ENCODE assay signal across 23 mouse cellular contexts in the genomic region with DNA sequence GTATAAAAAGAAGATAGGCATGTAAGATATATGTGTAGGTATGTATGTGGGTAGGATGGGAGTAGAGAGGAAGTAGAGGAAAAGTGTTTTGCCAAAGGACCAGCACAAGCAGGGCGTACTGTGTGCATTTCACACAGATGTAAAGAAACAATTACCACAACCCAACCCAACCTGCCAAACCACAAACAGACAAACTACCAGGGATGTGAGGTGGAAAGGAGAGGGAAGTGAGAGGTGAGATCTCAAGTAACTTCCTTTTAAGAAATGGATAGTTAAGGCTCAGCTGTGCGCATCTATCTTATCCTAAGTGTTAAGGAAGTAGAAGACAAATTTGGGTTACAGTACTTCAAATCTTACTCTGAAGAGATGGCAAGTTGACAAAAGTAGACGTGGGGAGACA.
DNase-seq lines count a peak whose midpoint lies in the region; ATAC-seq and TF ChIP-seq lines count a peak whose summit lies in the region.
"Had no signal": no experiment of that assay in that cellular context is flagged by ENCODE, and none has a peak within 500 bp of the region (broad histone marks: within the 10 kb centered on the region; RNA-seq: fewer than 3 reads in every experiment).

No protein-coding gene starts in this region.

- no peak overlapping the region for H3K4me2 ChIP-seq in forebrain, embryonic 16.5 days (ENCODE audit: low read length)
- H3K4me2 ChIP-seq in stomach, embryonic 15.5 days = no peak overlapping the region
- H3K4me2 ChIP-seq: forebrain, embryonic 12.5 days; heart, embryonic 15.5 days; liver, embryonic 12.5 days; midbrain, embryonic 12.5 days; neural tube, embryonic 13.5 days had no signal

- H3K4me1 ChIP-seq in forebrain, embryonic 10.5 days = 0 out of 2 replicates have a peak, but pooled peaks cover 3% of the 10 kb centered on the region
- H3K4me1 ChIP-seq in forebrain, embryonic 16.5 days (replicated peaks; ENCODE audit: control insufficient read depth, insufficient read depth, low read length) = no peaks in the 10 kb centered on the region
- peaks cover 3% of the 10 kb centered on the region for H3K4me1 ChIP-seq in spleen, adult 2 months (ENCODE audit: control insufficient read depth, insufficient read depth, insufficient read length)
- no peaks in the 10 kb centered on the region for H3K4me1 ChIP-seq in stomach, embryonic 15.5 days
- H3K4me1 ChIP-seq: forebrain, embryonic 12.5 days; heart, embryonic 15.5 days; liver, embryonic 12.5 days; midbrain, embryonic 12.5 days had no signal

- no peaks in the 10 kb centered on the region for H3K36me3 ChIP-seq in forebrain, embryonic 10.5 days (replicated peaks)
- no peaks in the 10 kb centered on the region for H3K36me3 ChIP-seq in forebrain, embryonic 16.5 days (ENCODE audit: control insufficient read depth, insufficient read depth)
- no peaks in the 10 kb centered on the region for H3K36me3 ChIP-seq in spleen, adult 2 months (ENCODE audit: control insufficient read depth, insufficient read depth, low read length)
- H3K36me3 ChIP-seq in stomach, embryonic 15.5 days = no peaks in the 10 kb centered on the region
- H3K36me3 ChIP-seq: forebrain, embryonic 12.5 days; G1E; heart, embryonic 15.5 days; liver, embryonic 12.5 days; midbrain, embryonic 12.5 days; neural tube, embryonic 13.5 days had no signal

- no peaks in the 10 kb centered on the region for H3K9me3 ChIP-seq in forebrain, embryonic 10.5 days
- no peaks in the 10 kb centered on the region for H3K9me3 ChIP-seq in forebrain, embryonic 16.5 days (ENCODE audit: control insufficient read depth, low read length)
- H3K9me3 ChIP-seq in stomach, embryonic 15.5 days = no peaks in the 10 kb centered on the region
- H3K9me3 ChIP-seq: forebrain, embryonic 12.5 days; heart, embryonic 15.5 days; liver, embryonic 12.5 days; midbrain, embryonic 12.5 days; neural tube, embryonic 13.5 days had no signal

- peak overlapping the region; percentile 20; the same call in 1 of the 2 replicates for H3K27ac ChIP-seq in forebrain, embryonic 10.5 days
- H3K27ac ChIP-seq in forebrain, embryonic 16.5 days (ENCODE audit: low read length) = no peak overlapping the region
- H3K27ac ChIP-seq in spleen, adult 2 months (ENCODE audit: insufficient read depth, low read length) = peak overlapping the region; percentile 29; the same call in 1 of the 2 replicates
- peak overlapping the region; percentile 51; the same call in 1 of the 2 replicates for H3K27ac ChIP-seq in stomach, embryonic 15.5 days
- H3K27ac ChIP-seq: forebrain, embryonic 12.5 days; heart, adult 2 months; heart, embryonic 15.5 days; left cerebral cortex, adult 2 months; liver, embryonic 12.5 days; midbrain, embryonic 12.5 days had no signal

- no peak for DNase-seq in forebrain, embryonic 10.5 days (ENCODE audit: extremely low spot score, low spot score)
- no peak for DNase-seq in spleen, adult 2 months (ENCODE audit: low read depth in 1 of 2, low spot score in 2 of 2)
- no peak for DNase-seq in spleen, adult 18-20 months
- no peak for DNase-seq in cerebellum, postnatal 36 days
- DNase-seq in T-cell, adult 2 months (ENCODE audit: low spot score) = no peak
- DNase-seq: cerebellum, adult 9-11 months; heart, adult 2 months; kidney, postnatal 36 days; left cerebral cortex, postnatal 4 days; lung, adult 2 months; lung, postnatal 36 days; right cerebral cortex, postnatal 25 days had no signal

- no peak overlapping the region for H3K9ac ChIP-seq in forebrain, embryonic 16.5 days (replicated peaks; ENCODE audit: low read depth, low read length)
- no peak overlapping the region for H3K9ac ChIP-seq in stomach, embryonic 15.5 days
- H3K9ac ChIP-seq: forebrain, embryonic 12.5 days; heart, embryonic 15.5 days; liver, embryonic 12.5 days; midbrain, embryonic 12.5 days; neural tube, embryonic 13.5 days had no signal

- TF ChIP-seq POLR2A in spleen, adult 2 months (IDR thresholded peaks at IDR 0.05; ENCODE audit: low read depth, low read length) = no peak

- H3K27me3 ChIP-seq in forebrain, embryonic 10.5 days (ENCODE audit: poor library complexity, severe bottlenecking) = no peaks in the 10 kb centered on the region
- H3K27me3 ChIP-seq in forebrain, embryonic 16.5 days (replicated peaks; ENCODE audit: control insufficient read depth, insufficient read depth, low read length) = no peaks in the 10 kb centered on the region
- no peaks in the 10 kb centered on the region for H3K27me3 ChIP-seq in spleen, adult 2 months (ENCODE audit: control insufficient read depth, insufficient read depth, low read length)
- no peaks in the 10 kb centered on the region for H3K27me3 ChIP-seq in stomach, embryonic 15.5 days (replicated peaks)
- H3K27me3 ChIP-seq: forebrain, embryonic 12.5 days; heart, embryonic 15.5 days; liver, embryonic 12.5 days; midbrain, embryonic 12.5 days; neural tube, embryonic 13.5 days had no signal

- TF ChIP-seq CTCF in spleen, adult 2 months (IDR thresholded peaks at IDR 0.05; ENCODE audit: extremely low read depth, insufficient read depth, insufficient read length, insufficient replicate concordance) = no peak

- H3K4me3 ChIP-seq in forebrain, embryonic 10.5 days = no peak overlapping the region
- H3K4me3 ChIP-seq in forebrain, embryonic 16.5 days (replicated peaks; ENCODE audit: low read length) = no peak overlapping the region
- H3K4me3 ChIP-seq in spleen, adult 2 months (ENCODE audit: extremely low read depth, insufficient read depth, insufficient read length) = no peak overlapping the region
- no peak overlapping the region for H3K4me3 ChIP-seq in stomach, embryonic 15.5 days (replicated peaks)
- H3K4me3 ChIP-seq: forebrain, embryonic 12.5 days; heart, adult 2 months; heart, embryonic 15.5 days; left cerebral cortex, adult 2 months; liver, embryonic 12.5 days; midbrain, embryonic 12.5 days; neural tube, embryonic 13.5 days had no signal

- ATAC-seq in forebrain, embryonic 16.5 days = no peak
- peak; percentile 42; a peak in 2 of 4 replicates for ATAC-seq in hematopoietic stem cell, adult 5-6 weeks (replicated peaks in 1 of 2; ENCODE audit: insufficient read depth in 1 of 2, low FRiP score in 2 of 2, low TSS enrichment in 1 of 2, low read depth in 1 of 2, poor library complexity in 2 of 2, severe bottlenecking in 2 of 2)
- ATAC-seq in stomach, embryonic 15.5 days (ENCODE audit: insufficient read depth, low FRiP score, low read depth) = no peak
- ATAC-seq: CD4-positive, CD25-positive, alpha-beta regulatory T cell, adult 4 months; liver, embryonic 12.5 days had no signal

- WGBS in forebrain, embryonic 10.5 days = 87% methylated on average over 3 of the region's 3 CpGs
- WGBS in forebrain, embryonic 16.5 days = 91% methylated on average over 3 of the region's 3 CpGs
- WGBS in spleen, adult 2 months = 20% methylated on average over 3 of the region's 3 CpGs
- WGBS in stomach, embryonic 15.5 days = 65% methylated on average over 3 of the region's 3 CpGs

Comparison
In these comparisons a context has a peak if more than half of its experiments do, and no peak if none do; other contexts are left out.
1. ATAC-seq: peak in hematopoietic stem cell, adult 5-6 weeks (2 of 2); none in forebrain, embryonic 16.5 days (single experiment) and stomach, embryonic 15.5 days (single experiment).